Mouse (Mus musculus) right cerebral cortex, postnatal 25 days (tissue): Measurements from ENCODE around the gene Adm2.
A peak's percentile ranks its signal among the peaks of the same experiment; 100 is the strongest.

Source experiments
- DNase-seq: peaks from one replicate; pipeline ENCODE4 v3.0.0; 2022

Adm2 gene

GRCm38 (mm10) chr15:89322670-89323522, at the start of gene Adm2:
Gene Adm2 (plus strand): TSS chr15:89322720.
- no peak for DNase-seq

- no peak for DNase-seq
These were observed 47.0 kb upstream of the Adm2 start for GRCm38 (mm10) chr15:89275497-89275896.

GRCm38 (mm10) chr15:89277366-89277765, 45.2 kb upstream of the Adm2 start:
- no peak for DNase-seq

- DNase-seq, result no peak
These were observed 40.0 kb upstream of the Adm2 start for GRCm38 (mm10) chr15:89282546-89282945.

GRCm38 (mm10) chr15:89284094-89284493, 38.4 kb upstream of the Adm2 start:
- no peak for DNase-seq

GRCm38 (mm10) chr15:89285004-89285403, 37.5 kb upstream of the Adm2 start:
- no peak for DNase-seq

GRCm38 (mm10) chr15:89285478-89285877, 37.0 kb upstream of the Adm2 start:
- DNase-seq, result no peak

GRCm38 (mm10) chr15:89286114-89286513, 36.4 kb upstream of the Adm2 start:
- DNase-seq, result no peak

GRCm38 (mm10) chr15:89286582-89286981, 35.9 kb upstream of the Adm2 start:
- no peak for DNase-seq

- no peak for DNase-seq
These were observed 34.2 kb upstream of the Adm2 start for GRCm38 (mm10) chr15:89288227-89288767.

- DNase-seq, result no peak
These were observed 33.1 kb upstream of the Adm2 start for GRCm38 (mm10) chr15:89289455-89289854.

- DNase-seq, result no peak
These were observed 31.0 kb upstream of the Adm2 start for GRCm38 (mm10) chr15:89291521-89291920.

GRCm38 (mm10) chr15:89292795-89293194, 29.7 kb upstream of the Adm2 start:
- DNase-seq, result no peak

- no peak for DNase-seq
These were observed 28.7 kb upstream of the Adm2 start for GRCm38 (mm10) chr15:89293778-89294177.

GRCm38 (mm10) chr15:89295580-89296165, 26.8 kb upstream of the Adm2 start:
- no peak for DNase-seq

- no peak for DNase-seq
These were observed 26.1 kb upstream of the Adm2 start for GRCm38 (mm10) chr15:89296465-89296864.

- DNase-seq, result no peak
These were observed 24.8 kb upstream of the Adm2 start for GRCm38 (mm10) chr15:89297695-89298094.

- DNase-seq, result no peak
These were observed 22.3 kb upstream of the Adm2 start for GRCm38 (mm10) chr15:89300180-89300579.

GRCm38 (mm10) chr15:89300600-89300999, 21.9 kb upstream of the Adm2 start:
- no peak for DNase-seq

GRCm38 (mm10) chr15:89305966-89306365, 16.6 kb upstream of the Adm2 start:
- no peak for DNase-seq

- no peak for DNase-seq
These were observed 15.1 kb upstream of the Adm2 start for GRCm38 (mm10) chr15:89307461-89307860.

- DNase-seq, result no peak
These were observed 13.9 kb upstream of the Adm2 start for GRCm38 (mm10) chr15:89308406-89309139.

- DNase-seq, result peak; percentile 57
These were observed 12.5 kb upstream of the Adm2 start for GRCm38 (mm10) chr15:89309962-89310498.
